Comparison of ENCODE assay signal across 22 mouse cellular contexts in the genomic region with DNA sequence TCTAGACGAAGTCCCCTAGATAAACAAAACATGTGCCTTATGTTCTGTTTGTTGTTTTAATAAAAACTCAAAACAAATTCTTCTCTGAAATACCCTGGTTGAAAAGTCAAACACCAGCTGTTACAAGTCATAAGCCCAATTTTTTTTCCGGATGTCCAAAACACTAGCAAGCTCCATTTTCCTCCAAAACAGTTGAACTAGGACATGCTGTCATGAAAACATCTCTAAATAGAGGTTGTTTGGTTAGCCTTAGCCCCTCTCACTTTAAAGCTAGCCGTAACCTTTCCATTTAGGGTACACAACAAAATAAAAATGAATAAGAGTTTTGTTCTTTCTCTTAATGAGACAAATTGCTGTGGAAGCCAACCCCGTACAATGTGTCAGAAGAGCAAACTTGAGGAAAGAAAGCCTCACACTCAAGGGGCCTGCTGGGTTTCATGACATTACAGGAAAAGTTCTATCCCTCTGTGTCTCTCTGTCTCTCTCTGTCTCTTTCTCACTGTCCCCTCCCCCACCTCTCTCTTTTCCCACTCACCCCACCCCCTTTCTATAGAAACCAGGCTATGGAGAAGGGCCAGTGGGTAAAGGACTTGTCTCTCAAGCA.
"Had no signal": no experiment of that assay in that cellular context is flagged by ENCODE, and none has a peak within 500 bp of the region (broad histone marks: within the 10 kb centered on the region; RNA-seq: fewer than 3 reads in every experiment).

No protein-coding gene starts in this region.

- H3K27me3 ChIP-seq: hindbrain, embryonic 15.5 days; limb, embryonic 13.5 days; liver, embryonic 12.5 days; liver, embryonic 15.5 days; midbrain, embryonic 15.5 days; neural tube, embryonic 12.5 days; neural tube, embryonic 15.5 days had no signal

- H3K4me2 ChIP-seq: hindbrain, embryonic 15.5 days; limb, embryonic 13.5 days; liver, embryonic 12.5 days; liver, embryonic 15.5 days; midbrain, embryonic 12.5 days; midbrain, embryonic 15.5 days; neural tube, embryonic 12.5 days; neural tube, embryonic 15.5 days had no signal

- DNase-seq: layer of hippocampus, adult 9-11 months; liver; lung, adult 18-20 months; right cerebral cortex, adult 18-20 months; right cerebral cortex, postnatal 14 days; right cerebral cortex, postnatal 4 days; thymus, adult 2 months; thymus, postnatal 14 days; thymus, postnatal 4 days had no signal

- H3K9me3 ChIP-seq: hindbrain, embryonic 15.5 days; limb, embryonic 10.5 days; limb, embryonic 13.5 days; liver, embryonic 12.5 days; liver, embryonic 15.5 days; midbrain, embryonic 12.5 days; midbrain, embryonic 15.5 days; neural tube, embryonic 12.5 days; neural tube, embryonic 15.5 days had no signal

- H3K4me1 ChIP-seq: liver, embryonic 12.5 days; liver, embryonic 15.5 days; midbrain, embryonic 15.5 days; neural tube, embryonic 12.5 days; neural tube, embryonic 15.5 days had no signal

- ATAC-seq: intestine, postnatal 0 days; liver, embryonic 12.5 days; midbrain, embryonic 15.5 days had no signal

- H3K27ac ChIP-seq: hindbrain, embryonic 15.5 days; layer of hippocampus, adult 2 months; limb, embryonic 10.5 days; limb, embryonic 13.5 days; liver, embryonic 12.5 days; liver, embryonic 15.5 days; macrophage; midbrain, embryonic 12.5 days; midbrain, embryonic 15.5 days; neural tube, embryonic 12.5 days; neural tube, embryonic 15.5 days; stomach, postnatal 0 days had no signal

- H3K9ac ChIP-seq: hindbrain, embryonic 15.5 days; limb, embryonic 13.5 days; liver, embryonic 12.5 days; liver, embryonic 15.5 days; midbrain, embryonic 12.5 days; midbrain, embryonic 15.5 days; neural tube, embryonic 12.5 days; neural tube, embryonic 15.5 days had no signal

- H3K4me3 ChIP-seq: hindbrain, embryonic 15.5 days; layer of hippocampus, adult 2 months; limb, embryonic 10.5 days; limb, embryonic 13.5 days; liver, embryonic 12.5 days; liver, embryonic 15.5 days; midbrain, embryonic 12.5 days; midbrain, embryonic 15.5 days; neural tube, embryonic 12.5 days; neural tube, embryonic 15.5 days had no signal

- H3K36me3 ChIP-seq: hindbrain, embryonic 15.5 days; limb, embryonic 10.5 days; limb, embryonic 13.5 days; liver, embryonic 12.5 days; liver, embryonic 15.5 days; midbrain, embryonic 12.5 days; midbrain, embryonic 15.5 days; neural tube, embryonic 12.5 days; neural tube, embryonic 15.5 days had no signal
